Mouse (Mus musculus) MEL (cell line): ENCODE measurements around the gene Mapkbp1. TPM values are rescaled to one million over a fixed set of nuclear protein-coding genes. Genes with fewer than 3 reads are reported as not detected.

Experiments used
- DNase-seq: peaks from one replicate; pipeline ENCODE4 v3.0.0; 2011; ENCODE audit warnings: low read depth, low spot score
- H3K27ac ChIP-seq: 2 replicates; pipeline ENCODE4 v1.5.1; 2012; ENCODE audit warnings: low read depth, mild to moderate bottlenecking, control low read depth, low read length, moderate library complexity; ENCODE audit not compliant: control insufficient read depth
- H3K27me3 ChIP-seq, 2 experiments: fragments of 150-350 bp in 1 of 2; sonication (generic) in 1 of 2; 2 replicates each; pipeline ENCODE4 v1.6.1; 2012; ENCODE audit warnings: low read length in 2 of 2, mild to moderate bottlenecking in 2 of 2, improper control_type of control experiment in 1 of 2, moderate library complexity in 1 of 2; ENCODE audit not compliant: insufficient read depth in 2 of 2, control insufficient read depth in 1 of 2
- H3K36me3 ChIP-seq, 2 experiments: 2 replicates each; pipeline ENCODE4 v1.6.1; 2012 to 2014; ENCODE audit warnings: low read length in 2 of 2, improper control_type of control experiment in 1 of 2, inconsistent platforms in 1 of 2, mild to moderate bottlenecking in 1 of 2; ENCODE audit not compliant: insufficient read depth in 2 of 2, control insufficient read depth in 1 of 2
- H3K4me1 ChIP-seq, 2 experiments: fragments of 150-350 bp in 1 of 2; sonication (generic) in 1 of 2; 2 replicates each; pipeline ENCODE4 v1.6.1; 2012; ENCODE audit warnings: low read length in 2 of 2, improper control_type of control experiment in 1 of 2, mild to moderate bottlenecking in 1 of 2; ENCODE audit not compliant: insufficient read depth in 2 of 2, control insufficient read depth in 1 of 2
- H3K4me3 ChIP-seq, 2 experiments: fragments of 150-350 bp in 1 of 2; sonication (generic) in 1 of 2; 2 replicates each; pipeline ENCODE4 v1.5.1; 2012; ENCODE audit warnings: low read depth in 2 of 2, low read length in 2 of 2, mild to moderate bottlenecking in 2 of 2, moderate library complexity in 2 of 2, control low read depth in 1 of 2, improper control_type of control experiment in 1 of 2; ENCODE audit not compliant: control insufficient read depth in 1 of 2, insufficient read depth in 1 of 2
- H3K79me2 ChIP-seq: 2 replicates; pipeline ENCODE4 v1.6.1; 2012; ENCODE audit warnings: mild to moderate bottlenecking, low read length, moderate library complexity; ENCODE audit not compliant: control insufficient read depth, poor library complexity, insufficient read depth
- H3K9ac ChIP-seq: 2 replicates; pipeline ENCODE4 v1.6.1; 2012; ENCODE audit warnings: low read depth, mild to moderate bottlenecking, control low read depth, low read length, moderate library complexity; ENCODE audit not compliant: control insufficient read depth, poor library complexity, severe bottlenecking
- H3K9me3 ChIP-seq: fragments of 150-350 bp; sonication (generic); replicated peaks from 2 replicates; pipeline ENCODE4 v1.6.1; 2012; ENCODE audit warnings: mild to moderate bottlenecking, low read length, improper control_type of control experiment, moderate library complexity; ENCODE audit not compliant: insufficient read depth
- BHLHE40 ChIP-seq: IDR thresholded peaks from 2 replicates; pipeline ENCODE4 v1.6.1; 2012; ENCODE audit warnings: low read depth, mild to moderate bottlenecking, inconsistent platforms, low read length, improper control_type of control experiment, borderline replicate concordance
- CHD2 ChIP-seq: IDR thresholded peaks from 2 replicates; pipeline ENCODE4 v1.6.1; 2011; ENCODE audit warnings: low read length, improper control_type of control experiment
- CTCF ChIP-seq, 3 experiments: IDR thresholded peaks in 2 of 3; conservative IDR thresholded peaks in 1 of 3; 2 replicates each; pipeline ENCODE4 v1.5.1; 2011 to 2012; ENCODE audit warnings: low read length in 3 of 3, low read depth in 2 of 3, mild to moderate bottlenecking in 2 of 3, improper control_type of control experiment in 1 of 3, inconsistent platforms in 1 of 3, mixed read lengths in 1 of 3, moderate library complexity in 1 of 3; ENCODE audit not compliant: control insufficient read depth in 1 of 3, insufficient read depth in 1 of 3, poor library complexity in 1 of 3, severe bottlenecking in 1 of 3
- E2F4 ChIP-seq: IDR thresholded peaks from 2 replicates; pipeline ENCODE4 v1.6.1; 2011; ENCODE audit warnings: low read depth, low read length, improper control_type of control experiment, borderline replicate concordance
- GABPA ChIP-seq: IDR thresholded peaks from 2 replicates; pipeline ENCODE4 v1.6.1; 2012; ENCODE audit warnings: low read depth, mild to moderate bottlenecking, inconsistent platforms, low read length, improper control_type of control experiment, moderate library complexity
- HCFC1 ChIP-seq: IDR thresholded peaks from 2 replicates; pipeline ENCODE4 v1.6.1; 2012; ENCODE audit warnings: low read depth, mild to moderate bottlenecking, inconsistent platforms, low read length, improper control_type of control experiment, moderate library complexity
- JUND ChIP-seq: IDR thresholded peaks from 2 replicates; pipeline ENCODE4 v1.6.1; 2011; ENCODE audit warnings: low read depth, mild to moderate bottlenecking, improper control_type of control experiment, low read length
- KAT2A ChIP-seq: conservative IDR thresholded peaks from 2 replicates; pipeline ENCODE4 v1.6.1; 2012; ENCODE audit warnings: low read depth, low read length, improper control_type of control experiment, inconsistent platforms
- MAZ ChIP-seq: IDR thresholded peaks from 2 replicates; pipeline ENCODE4 v1.6.1; 2012; ENCODE audit warnings: low read depth, mild to moderate bottlenecking, inconsistent platforms, low read length, improper control_type of control experiment
- MEF2A ChIP-seq: IDR thresholded peaks from 2 replicates; pipeline ENCODE4 v1.6.1; 2014; ENCODE audit warnings: low read depth, mild to moderate bottlenecking, inconsistent platforms, low read length, improper control_type of control experiment; ENCODE audit not compliant: poor library complexity, insufficient replicate concordance, severe bottlenecking; ENCODE audit errors: extremely low read depth
- MXI1 ChIP-seq: IDR thresholded peaks from 2 replicates; pipeline ENCODE4 v1.6.1; 2011; ENCODE audit warnings: mild to moderate bottlenecking, low read depth, low read length, improper control_type of control experiment
- MYB ChIP-seq: IDR thresholded peaks from 2 replicates; pipeline ENCODE4 v1.6.1; 2011; ENCODE audit warnings: mild to moderate bottlenecking, low read depth, low read length, improper control_type of control experiment
- NRF1 ChIP-seq: IDR thresholded peaks from 2 replicates; pipeline ENCODE4 v1.6.1; 2014; ENCODE audit warnings: low read depth, mild to moderate bottlenecking, inconsistent platforms, low read length, improper control_type of control experiment, moderate library complexity; ENCODE audit not compliant: poor library complexity, insufficient read depth, severe bottlenecking
- POLR2A ChIP-seq, 2 experiments: IDR thresholded peaks; 2 replicates each; pipeline ENCODE4 v1.6.1; 2011 to 2012; ENCODE audit warnings: low read length in 2 of 2, mild to moderate bottlenecking in 2 of 2, control low read depth in 1 of 2, improper control_type of control experiment in 1 of 2, low read depth in 1 of 2, moderate library complexity in 1 of 2; ENCODE audit not compliant: control insufficient read depth in 1 of 2, insufficient read depth in 1 of 2, poor library complexity in 1 of 2
- POLR2AphosphoS2 ChIP-seq: IDR thresholded peaks from 2 replicates; pipeline ENCODE4 v1.6.1; 2011; ENCODE audit warnings: low read length, improper control_type of control experiment
- SIN3A ChIP-seq: IDR thresholded peaks from 2 replicates; pipeline ENCODE4 v1.6.1; 2012; ENCODE audit warnings: low read length, improper control_type of control experiment, inconsistent platforms
- TAL1 ChIP-seq: IDR thresholded peaks from 2 replicates; pipeline ENCODE4 v1.6.1; 2012; ENCODE audit warnings: mild to moderate bottlenecking, inconsistent platforms, low read length, moderate library complexity, mixed read lengths
- TCF12 ChIP-seq: IDR thresholded peaks from 2 replicates; pipeline ENCODE4 v1.6.1; 2014; ENCODE audit warnings: low read depth, mild to moderate bottlenecking, inconsistent platforms, low read length, improper control_type of control experiment, moderate library complexity
- ZC3H11A ChIP-seq: IDR thresholded peaks from 2 replicates; pipeline ENCODE4 v1.6.1; 2012; ENCODE audit warnings: low read depth, mild to moderate bottlenecking, inconsistent platforms, low read length, improper control_type of control experiment
- ZKSCAN1 ChIP-seq: IDR thresholded peaks from 2 replicates; pipeline ENCODE4 v1.6.1; 2012; ENCODE audit warnings: low read depth, mild to moderate bottlenecking, inconsistent platforms, low read length, improper control_type of control experiment, moderate library complexity
- polyA plus RNA-seq, 2 experiments: library from polyadenylated mRNA; stranded (reverse) in 1 of 2; unstranded in 1 of 2; fragments of >175 nt in 1 of 2; fragments of >200 nt in 1 of 2; gene quantifications; 2 replicates each; pipeline versions ENCODE4 v1.2.1 to v1.2.4; 2012; ENCODE audit warnings: low replicate concordance in 2 of 2, low read depth in 1 of 2; ENCODE audit not compliant: insufficient read length in 2 of 2, insufficient read depth in 1 of 2, missing spikeins in 1 of 2
- total RNA-seq: library from RNA; depleted of rRNA; stranded (reverse); fragments of 300-350 nt; gene quantifications from 2 replicates; pipeline ENCODE4 v1.2.3, GENCODE M21; 2012

The Mapkbp1 gene
- total and polyA plus RNA-seq, 3 experiments, result 2.5 to 4.9 TPM; not detected in 1

DNA sequence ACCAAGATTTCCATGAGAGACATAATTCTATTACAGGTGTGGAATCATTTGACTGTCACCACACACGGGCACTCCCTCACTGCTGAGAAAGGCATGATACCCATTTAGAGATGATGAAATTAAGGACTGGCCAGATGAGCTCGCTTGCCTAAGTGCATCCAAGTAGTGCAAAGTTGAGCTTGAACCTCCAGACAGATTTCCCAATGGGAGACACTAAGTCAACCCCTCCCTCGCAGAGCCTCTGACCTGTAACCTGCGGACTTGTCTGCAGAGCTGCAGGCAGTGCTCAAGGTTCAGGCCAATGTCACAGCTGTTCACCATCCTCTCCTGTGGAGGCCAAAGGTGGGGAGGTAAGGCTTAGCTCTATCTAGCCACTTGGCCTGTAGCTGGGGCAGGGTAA lies 86.3 kb downstream of the Mapkbp1 start:
- DNase-seq, result no peak
- Histone ChIP-seq H3K79me2 (no peaks in the 10 kb centered on the region), H3K4me3 (no peak overlapping the region), H3K4me1 (no peaks in the 10 kb centered on the region), H3K9me3 (no peaks in the 10 kb centered on the region), H3K9ac (no peak overlapping the region), H3K36me3 (no peaks in the 10 kb centered on the region), H3K27ac (no peak overlapping the region), H3K27me3 (peaks cover 0 to 2% of the 10 kb centered on the region in 2 experiments; a peak in 1 of 4 replicates)
- TF ChIP-seq KAT2A, result no peak
- no peak for TF ChIP-seq MXI1
- no peak for TF ChIP-seq HCFC1
- TF ChIP-seq ZKSCAN1, result no peak
- no peak for TF ChIP-seq SIN3A
- no peak for TF ChIP-seq CTCF (IDR thresholded peaks at IDR 0.05 in 2 of 3, conservative IDR thresholded peaks at IDR 0.05 in 1 of 3; ENCODE audit: control insufficient read depth in 1 of 3, insufficient read depth in 1 of 3, low read depth in 2 of 3, low read length in 3 of 3, poor library complexity in 1 of 3, severe bottlenecking in 1 of 3)
- TF ChIP-seq CHD2, result no peak

- H3K4me1 ChIP-seq, result no peaks in the 10 kb centered on the region
- no peak overlapping the region for H3K4me3 ChIP-seq
- H3K27ac ChIP-seq, result no peak overlapping the region
- no peaks in the 10 kb centered on the region for H3K36me3 ChIP-seq
- TF ChIP-seq TCF12 (no peak), MYB (no peak), BHLHE40 (no peak), MAZ (no peak), NRF1 (no peak), ZC3H11A (no peak), E2F4 (no peak), MEF2A (no peak), GABPA (no peak), POLR2AphosphoS2 (no peak), JUND (no peak), POLR2A (IDR thresholded peaks at IDR 0.05; ENCODE audit: control insufficient read depth in 1 of 2, insufficient read depth in 1 of 2, low read depth in 1 of 2, low read length in 2 of 2, poor library complexity in 1 of 2) (no peak), TAL1 (no peak), ZKSCAN1 (no peak)
- peaks cover 0 to 2% of the 10 kb centered on the region in 2 experiments; a peak in 1 of 4 replicates for H3K27me3 ChIP-seq
- no peaks in the 10 kb centered on the region for H3K9me3 ChIP-seq
- no peak overlapping the region for H3K9ac ChIP-seq
- no peak for DNase-seq
- H3K79me2 ChIP-seq, result no peaks in the 10 kb centered on the region
These were observed 87.0 kb downstream of the Mapkbp1 start for GRCm38 (mm10) chr2:120059466-120059865.
